Mouse (Mus musculus) urinary bladder, postnatal 25 days (tissue): ENCODE results near the gene Ipo7.
"Not testable (repeated sequence)": the region's sequence is repeated elsewhere in the genome, so short reads cannot be mapped to it uniquely, and the experiment has no call there.

Experiments used
- DNase-seq: peaks from one replicate; pipeline ENCODE4 v3.0.0; 2022; ENCODE audit warnings: low spot score

The Ipo7 gene

GRCm38 (mm10) chr7:110023553-110023952 lies 5.5 kb downstream of the Ipo7 start:
- no peak for DNase-seq

GRCm38 (mm10) chr7:110026594-110026993 lies 8.5 kb downstream of the Ipo7 start:
- no peak for DNase-seq

GRCm38 (mm10) chr7:110028826-110029225 lies 10.8 kb downstream of the Ipo7 start:
- no peak for DNase-seq

- DNase-seq, result no peak
These were observed 12.3 kb downstream of the Ipo7 start for GRCm38 (mm10) chr7:110030342-110030741.

- not testable (repeated sequence) for DNase-seq
These were observed 39.6 kb downstream of the Ipo7 start for GRCm38 (mm10) chr7:110057723-110058122.

GRCm38 (mm10) chr7:110059092-110059785 lies 41.2 kb downstream of the Ipo7 start:
- DNase-seq, result peak; percentile 11

- no peak for DNase-seq
These were observed 42.1 kb downstream of the Ipo7 start for GRCm38 (mm10) chr7:110060106-110060668.

- DNase-seq, result peak; percentile 64
These were observed 42.7 kb downstream of the Ipo7 start for GRCm38 (mm10) chr7:110060669-110061198.

- peak; percentile 99 for DNase-seq
These were observed 43.2 kb downstream of the Ipo7 start, which contains the start of gene Zfp143 for GRCm38 (mm10) chr7:110061199-110061751. Zfp143 (plus strand) TSS chr7:110061217.

GRCm38 (mm10) chr7:110061752-110062273 lies 43.7 kb downstream of the Ipo7 start:
- DNase-seq, result peak; percentile 74

GRCm38 (mm10) chr7:110063731-110064130 lies 45.7 kb downstream of the Ipo7 start:
- DNase-seq, result no peak

- no peak for DNase-seq
These were observed 51.0 kb downstream of the Ipo7 start for GRCm38 (mm10) chr7:110069070-110069469.

- no peak for DNase-seq
These were observed 60.1 kb downstream of the Ipo7 start for GRCm38 (mm10) chr7:110078168-110078567.

GRCm38 (mm10) chr7:110083386-110084165 lies 65.5 kb downstream of the Ipo7 start:
- peak; percentile 59 for DNase-seq

- no peak for DNase-seq
These were observed 67.1 kb downstream of the Ipo7 start for GRCm38 (mm10) chr7:110085217-110085616.

- no peak for DNase-seq
These were observed 69.8 kb downstream of the Ipo7 start for GRCm38 (mm10) chr7:110087914-110088313.

- no peak for DNase-seq
These were observed 73.6 kb downstream of the Ipo7 start for GRCm38 (mm10) chr7:110091670-110092069.

- no peak for DNase-seq
These were observed 78.3 kb downstream of the Ipo7 start for GRCm38 (mm10) chr7:110096332-110096731.

GRCm38 (mm10) chr7:110097106-110097793 lies 79.2 kb downstream of the Ipo7 start:
- DNase-seq, result no peak

- DNase-seq, result no peak
These were observed 82.8 kb downstream of the Ipo7 start for GRCm38 (mm10) chr7:110100854-110101253.

GRCm38 (mm10) chr7:110101266-110101665 lies 83.2 kb downstream of the Ipo7 start:
- DNase-seq, result no peak
